Mouse (Mus musculus) cortical plate, adult 2 months (tissue): Measurements from ENCODE around the gene Col9a2.

Experiments used
- CTCF ChIP-seq: fragments of 200-500 bp; IDR thresholded peaks from 2 replicates; pipeline ENCODE4 v1.5.1; 2011; ENCODE audit warnings: mild to moderate bottlenecking, control low read depth, low read length; ENCODE audit not compliant: insufficient read depth; ENCODE audit errors: extremely low read depth
- POLR2A ChIP-seq: fragments of 200-500 bp; IDR thresholded peaks from 2 replicates; pipeline ENCODE4 v1.6.1; 2011; ENCODE audit warnings: mild to moderate bottlenecking, low read length, control low read depth; ENCODE audit not compliant: insufficient read depth; ENCODE audit errors: extremely low read depth

DNA sequence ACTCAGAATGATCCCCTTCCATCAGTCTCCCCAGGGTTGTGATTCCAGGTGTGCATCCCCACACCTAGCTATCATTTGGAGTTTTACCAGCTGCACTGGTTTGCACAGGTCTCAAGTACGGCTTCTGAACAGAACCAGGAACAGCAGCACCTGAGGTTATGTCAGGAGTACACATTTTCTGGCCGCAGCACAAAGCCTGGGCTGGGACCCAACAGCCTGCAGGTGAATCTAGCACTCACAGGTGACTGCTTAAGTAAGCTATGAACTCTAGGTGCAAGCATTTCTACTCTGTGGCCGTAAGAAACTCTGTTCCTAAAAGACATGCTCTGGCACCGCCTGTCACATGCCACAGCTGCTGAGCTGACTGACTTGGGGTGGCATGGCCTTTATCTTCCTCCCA is 51.0 kb downstream of the Col9a2 start:
- TF ChIP-seq POLR2A, result no peak
- no peak for TF ChIP-seq CTCF
